19 mouse cellular contexts compared by ENCODE assay signal in genomic region chr9:51327555-51327903, GRCm38 (mm10). TPM values are rescaled to one million over a fixed set of nuclear protein-coding genes. Genes with fewer than 3 reads are reported as not detected.
"Had no signal": no experiment of that assay in that cellular context is flagged by ENCODE, and none has a peak within 500 bp of the region (broad histone marks: within the 10 kb centered on the region; RNA-seq: fewer than 3 reads in every experiment).

No protein-coding gene starts in this region.

- H3K4me2 ChIP-seq: neural tube, embryonic 13.5 days; neural tube, embryonic 15.5 days; stomach, embryonic 15.5 days had no signal

- H3K9ac ChIP-seq: neural tube, embryonic 13.5 days; neural tube, embryonic 15.5 days; stomach, embryonic 15.5 days had no signal

- DNase-seq: retina, postnatal 1 day; right cerebral cortex, adult 18-20 months; right cerebral cortex, postnatal 14 days; right cerebral cortex, postnatal 25 days; right cerebral cortex, postnatal 4 days; spleen, adult 18-20 months; thymus, adult 18-20 months; thymus, adult 2 months; thymus, postnatal 14 days; thymus, postnatal 25 days; thymus, postnatal 36 days; thymus, postnatal 4 days had no signal

- H3K4me3 ChIP-seq: neural tube, embryonic 13.5 days; neural tube, embryonic 15.5 days; stomach, embryonic 15.5 days had no signal

- H3K36me3 ChIP-seq: neural tube, embryonic 13.5 days; neural tube, embryonic 15.5 days; stomach, embryonic 15.5 days had no signal

- H3K9me3 ChIP-seq: neural tube, embryonic 13.5 days; neural tube, embryonic 15.5 days; stomach, embryonic 15.5 days had no signal

- H3K27ac ChIP-seq: neural tube, embryonic 13.5 days; neural tube, embryonic 15.5 days; stomach, embryonic 15.5 days; stomach, postnatal 0 days had no signal

- H3K27me3 ChIP-seq: neural tube, embryonic 13.5 days; neural tube, embryonic 15.5 days; stomach, embryonic 15.5 days had no signal

- H3K4me1 ChIP-seq: neural tube, embryonic 13.5 days; neural tube, embryonic 15.5 days; stomach, embryonic 15.5 days had no signal

RNA-seq across cellular contexts. Expression of gene 1810046K07Rik, which starts 1.2 kb away (rescaled TPM):
- total RNA-seq: neutrophil, adult 5-6 weeks had no signal
- polyA plus RNA-seq: neural tube, embryonic 13.5 days; neural tube, embryonic 14.5 days; neural tube, embryonic 15.5 days; urinary bladder, adult 2 months had no signal

RNA-seq across cellular contexts. Expression of gene Colca2, which starts 49.2 kb away (rescaled TPM):
- total RNA-seq: neutrophil, adult 5-6 weeks had no signal
